Mouse (Mus musculus) liver, embryonic 16.5 days (tissue): Measurements from ENCODE around the gene Recql. TPM values are rescaled to one million over a fixed set of nuclear protein-coding genes. Genes with fewer than 3 reads are reported as not detected.

Source experiments
- ATAC-seq: fragments of 200-750 bp; cut with Nextera tagmentation; 2 replicates; pipeline ENCODE4 v1.8.0; 2017; ENCODE audit warnings: low read depth, mild to moderate bottlenecking, moderate number of reproducible peaks, moderate library complexity
- H3K27ac ChIP-seq: fragments of 300-500 bp; sonication (generic); 2 replicates; pipeline ENCODE4 v1.5.1; 2014; ENCODE audit warnings: mild to moderate bottlenecking, low read length
- H3K27me3 ChIP-seq: fragments of 300-500 bp; sonication (generic); 2 replicates; pipeline ENCODE4 v1.6.1; 2014; ENCODE audit warnings: low read depth, low read length, mixed read lengths; ENCODE audit not compliant: control insufficient read depth, insufficient read depth
- H3K36me3 ChIP-seq: fragments of 300-500 bp; sonication (generic); 2 replicates; pipeline ENCODE4 v1.6.1; 2014; ENCODE audit warnings: mild to moderate bottlenecking; ENCODE audit not compliant: control insufficient read depth, insufficient read depth
- H3K4me1 ChIP-seq: fragments of 300-500 bp; sonication (generic); 2 replicates; pipeline ENCODE4 v1.6.1; 2014; ENCODE audit warnings: low read depth, low read length, mixed read lengths; ENCODE audit not compliant: control insufficient read depth
- H3K4me2 ChIP-seq: fragments of 300-500 bp; sonication (generic); 2 replicates; pipeline ENCODE4 v1.6.1; 2014; ENCODE audit warnings: low read depth, low read length, mixed read lengths
- H3K4me3 ChIP-seq: fragments of 300-500 bp; sonication (generic); 2 replicates; pipeline ENCODE4 v1.5.1; 2014; ENCODE audit warnings: low read depth, mild to moderate bottlenecking, low read length
- H3K9ac ChIP-seq: fragments of 300-500 bp; sonication (generic); 2 replicates; pipeline ENCODE4 v1.6.1; 2014; ENCODE audit warnings: low read depth, low read length
- H3K9me3 ChIP-seq: fragments of 300-500 bp; sonication (generic); replicated peaks from 2 replicates; pipeline ENCODE4 v1.6.1; 2016; ENCODE audit warnings: low read length; ENCODE audit not compliant: control insufficient read depth
- WGBS: fragments of 180-500 bp; shearing (Covaris S2); extraction: QIAGEN DNeasy Blood & Tissue Kit; methylation state at CpG from one replicate; pipeline ENCODE4 v1.1.7; 2014; ENCODE audit not compliant: insufficient replicate concordance; 5-methylcytosine and 5-hydroxymethylcytosine counted together
- polyA plus RNA-seq: library from polyadenylated mRNA; unstranded; fragments of >200 nt; fragmentation: Nextera tagmentation; extraction: Ambion mirVana; gene quantifications from 2 replicates; pipeline ENCODE4 v1.2.1, GENCODE M21; 2015

The Recql gene
- polyA plus RNA-seq, 1 experiment from 2014 or later, result 12.1 TPM

- 29% methylated on average over 4 of the region's 4 CpGs for WGBS
- ATAC-seq, result no peak
- H3K4me2 ChIP-seq, result no peak within 1 kb of the TSS
These were observed 64.0 kb downstream of the Recql start, which contains the start of gene Slco1a5 for GRCm38 (mm10) chr6:142322881-142323280. Gene Slco1a5 (minus strand): TSS chr6:142322981.

GRCm38 (mm10) chr6:142317106-142317505 lies 69.8 kb downstream of the Recql start:
- no peak for ATAC-seq
- Histone ChIP-seq H3K36me3 (no peaks in the 10 kb centered on the region), H3K27me3 (no peaks in the 10 kb centered on the region), H3K9ac (no peak overlapping the region), H3K4me1 (no peaks in the 10 kb centered on the region), H3K4me3 (no peak overlapping the region), H3K27ac (no peak overlapping the region), H3K9me3 (no peaks in the 10 kb centered on the region), H3K4me2 (no peak overlapping the region)

More at GRCm38 (mm10) chr6:142322881-142323280, 64.0 kb downstream of the Recql start, which contains the start of gene Slco1a5:
- Histone ChIP-seq H3K4me1 (no peaks in the 10 kb centered on the region), H3K36me3 (no peaks in the 10 kb centered on the region), H3K27me3 (no peaks in the 10 kb centered on the region), H3K4me3 (no peak within 1 kb of the TSS), H3K27ac (no peak within 1 kb of the TSS), H3K9ac (no peak within 1 kb of the TSS), H3K9me3 (no peaks in the 10 kb centered on the region)

GRCm38 (mm10) chr6:142314285-142314684 lies 72.6 kb downstream of the Recql start:
- 47% methylated on average over 5 of the region's 5 CpGs for WGBS
- H3K27ac ChIP-seq, result no peak overlapping the region

GRCm38 (mm10) chr6:142305076-142305475 lies 81.8 kb downstream of the Recql start:
- Histone ChIP-seq H3K9me3 (no peaks in the 10 kb centered on the region; the same call in 1 of the 2 replicates), H3K4me3 (no peak overlapping the region), H3K27ac (no peak overlapping the region), H3K27me3 (no peaks in the 10 kb centered on the region), H3K4me2 (no peak overlapping the region), H3K4me1 (no peaks in the 10 kb centered on the region), H3K9ac (no peak overlapping the region), H3K36me3 (no peaks in the 10 kb centered on the region)
- no peak for ATAC-seq

More at GRCm38 (mm10) chr6:142314285-142314684, 72.6 kb downstream of the Recql start:
- Histone ChIP-seq H3K9ac (no peak overlapping the region), H3K36me3 (no peaks in the 10 kb centered on the region), H3K4me1 (no peaks in the 10 kb centered on the region), H3K4me3 (no peak overlapping the region), H3K27me3 (no peaks in the 10 kb centered on the region), H3K9me3 (no peaks in the 10 kb centered on the region; the same call in 1 of the 2 replicates), H3K4me2 (no peak overlapping the region)
- ATAC-seq, result no peak

Other genes with a start within 250 kb of the Recql start
- not detected in 2 replicates for gene Slco1a6, start 178.6 kb downstream of the Recql start, polyA plus RNA-seq
- gene Iapp, start 88.7 kb downstream of the Recql start, polyA plus RNA-seq, result 2.0 TPM in 1 of 2 replicates, not detected in the other
- gene Slco1a5, start 64.1 kb downstream of the Recql start, polyA plus RNA-seq, result 0.05 TPM in 1 of 2 replicates, not detected in the other
- 5.6 and 6.3 TPM in 2 replicates for gene Pyroxd1, start 41.4 kb downstream of the Recql start, polyA plus RNA-seq
- 26.1 and 27.3 TPM in 2 replicates for gene Golt1b, start 134 bp upstream of the Recql start, polyA plus RNA-seq
- gene Spx, start 26.4 kb upstream of the Recql start, polyA plus RNA-seq, result 0.06 and 0.27 TPM in 2 replicates
- 81.0 and 83.9 TPM in 2 replicates for gene Gys2, start 86.0 kb upstream of the Recql start, polyA plus RNA-seq
- 15.5 and 17.6 TPM in 2 replicates for gene Ldhb, start 120.9 kb upstream of the Recql start, polyA plus RNA-seq
- 2.0 and 2.1 TPM in 2 replicates for gene Kcnj8, start 184.5 kb upstream of the Recql start, polyA plus RNA-seq